Mouse (Mus musculus) cerebral cortex, adult 2 months (tissue): Measurements from ENCODE around the gene Myo1e.

Source experiments
- WGBS: fragments of 180-500 bp; shearing (Covaris S2); methylation state at CpG from one replicate; pipeline ENCODE4 v1.1.7; 2018; 5-methylcytosine and 5-hydroxymethylcytosine counted together

Gene Myo1e

GRCm38 (mm10) chr9:70207151-70207831 lies at the start of gene Myo1e:
Gene Myo1e, plus strand, starts transcription at chr9:70207350.
- WGBS, result under 1% methylated on average over 43 of the region's 43 CpGs

GRCm38 (mm10) chr9:70160071-70160470 lies 47.1 kb upstream of the Myo1e start:
- WGBS, result 57% methylated on average over 10 of the region's 10 CpGs

GRCm38 (mm10) chr9:70168973-70169372 lies 38.2 kb upstream of the Myo1e start:
- 91% methylated on average over 7 of the region's 7 CpGs for WGBS

- WGBS, result 85% methylated on average over 4 of the region's 4 CpGs
Measured at GRCm38 (mm10) chr9:70174291-70174848, 32.8 kb upstream of the Myo1e start.

GRCm38 (mm10) chr9:70174896-70175295 lies 32.3 kb upstream of the Myo1e start:
- WGBS, result 67% methylated on average over 6 of the region's 6 CpGs

GRCm38 (mm10) chr9:70176291-70176690 lies 30.9 kb upstream of the Myo1e start:
- WGBS, result 89% methylated on average over 3 of the region's 3 CpGs

GRCm38 (mm10) chr9:70181719-70182118 lies 25.4 kb upstream of the Myo1e start:
- 59% methylated on average over 12 of the region's 12 CpGs for WGBS

- 57% methylated on average over 7 of the region's 7 CpGs for WGBS
Measured at GRCm38 (mm10) chr9:70182639-70183038, 24.5 kb upstream of the Myo1e start.

GRCm38 (mm10) chr9:70192336-70192735 lies 14.8 kb upstream of the Myo1e start:
- WGBS, result 51% methylated on average over 5 of the region's 5 CpGs

- 83% methylated on average over 11 of the region's 11 CpGs for WGBS
Measured at GRCm38 (mm10) chr9:70194622-70195021, 12.5 kb upstream of the Myo1e start.

- WGBS, result 87% methylated on average over 15 of the region's 15 CpGs
Measured at GRCm38 (mm10) chr9:70196956-70197659, 10.0 kb upstream of the Myo1e start.

GRCm38 (mm10) chr9:70197992-70198391 lies 9.2 kb upstream of the Myo1e start:
- WGBS, result 61% methylated on average over 8 of the region's 8 CpGs

GRCm38 (mm10) chr9:70202753-70203152 lies 4.4 kb upstream of the Myo1e start:
- WGBS, result 72% methylated on average over 5 of the region's 5 CpGs

- 67% methylated on average over 15 of the region's 15 CpGs for WGBS
Measured at GRCm38 (mm10) chr9:70203267-70204076, 3.7 kb upstream of the Myo1e start.

- WGBS, result under 1% methylated on average over 26 of the region's 26 CpGs
Measured at GRCm38 (mm10) chr9:70207981-70208521, 901 bp downstream of the Myo1e start.

GRCm38 (mm10) chr9:70208751-70209150 lies 1.6 kb downstream of the Myo1e start:
- WGBS, result 22% methylated on average over 12 of the region's 12 CpGs

GRCm38 (mm10) chr9:70209296-70210049 lies 2.3 kb downstream of the Myo1e start:
- 76% methylated on average over 8 of the region's 8 CpGs for WGBS

- WGBS, result 77% methylated on average over 14 of the region's 14 CpGs
Measured at GRCm38 (mm10) chr9:70211638-70212037, 4.5 kb downstream of the Myo1e start.

- WGBS, result 85% methylated on average over 6 of the region's 6 CpGs
Measured at GRCm38 (mm10) chr9:70216517-70216916, 9.4 kb downstream of the Myo1e start.

GRCm38 (mm10) chr9:70219295-70219931 lies 12.3 kb downstream of the Myo1e start:
- 80% methylated on average over 6 of the region's 6 CpGs for WGBS
